Mouse (Mus musculus): ENCODE measurements around the gene Spsb1. TPM values are rescaled to one million over a fixed set of nuclear protein-coding genes. Genes with fewer than 3 reads are reported as not detected.

Gene Spsb1
- total RNA-seq, 2 experiments from 2014 or later = 30.3 to 33.3 TPM

- TF ChIP-seq CTCF (conservative IDR thresholded peaks at IDR 0.05) = no peak
- H3K4me3 ChIP-seq = no peak overlapping the region
Observed at GRCm38 (mm10) chr4:149916831-149917230, 38.0 kb downstream of the Spsb1 start.

GRCm38 (mm10) chr4:149913709-149914370 lies 41.0 kb downstream of the Spsb1 start:
- no peak for TF ChIP-seq CTCF (conservative IDR thresholded peaks at IDR 0.05)
- no peak overlapping the region for H3K4me3 ChIP-seq
- no peak for DNase-seq (ENCODE audit: low spot score in 2 of 2)
- H3K27ac ChIP-seq = no peak overlapping the region

More at GRCm38 (mm10) chr4:149916831-149917230, 38.0 kb downstream of the Spsb1 start:
- no peak for DNase-seq (ENCODE audit: low spot score in 2 of 2)
- peak overlapping the region; percentile 60; the same call in 1 of the 2 replicates for H3K27ac ChIP-seq

DNA sequence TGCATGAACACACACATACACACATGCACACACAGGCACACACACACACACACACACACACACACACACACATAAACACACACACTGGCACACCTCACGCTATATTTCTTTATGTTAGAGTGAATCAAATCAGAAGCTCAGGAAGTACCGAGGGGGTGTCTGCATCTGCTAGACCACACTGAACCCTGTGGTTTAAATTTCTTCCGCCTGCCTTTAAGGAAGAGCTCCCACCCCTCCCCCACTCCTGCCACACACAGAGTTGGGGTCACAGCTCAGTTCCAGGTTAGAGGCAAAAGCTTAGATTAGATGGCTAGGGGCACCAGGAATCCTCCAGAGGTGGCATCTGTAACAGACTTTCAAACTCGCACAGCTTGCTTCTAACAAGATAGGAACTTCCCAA lies 42.4 kb downstream of the Spsb1 start:
- no peak for DNase-seq (ENCODE audit: low spot score in 2 of 2)
- Histone ChIP-seq H3K4me3 (no peak overlapping the region), H3K27ac (no peak overlapping the region)
- no peak for TF ChIP-seq CTCF (conservative IDR thresholded peaks at IDR 0.05)

GRCm38 (mm10) chr4:149910558-149910957 lies 44.3 kb downstream of the Spsb1 start:
- Histone ChIP-seq H3K4me3 (no peak overlapping the region), H3K27ac (peak overlapping the region; percentile 25; the same call in 1 of the 2 replicates)
- DNase-seq (ENCODE audit: low spot score in 2 of 2) = no peak
- TF ChIP-seq CTCF (conservative IDR thresholded peaks at IDR 0.05) = no peak

DNA sequence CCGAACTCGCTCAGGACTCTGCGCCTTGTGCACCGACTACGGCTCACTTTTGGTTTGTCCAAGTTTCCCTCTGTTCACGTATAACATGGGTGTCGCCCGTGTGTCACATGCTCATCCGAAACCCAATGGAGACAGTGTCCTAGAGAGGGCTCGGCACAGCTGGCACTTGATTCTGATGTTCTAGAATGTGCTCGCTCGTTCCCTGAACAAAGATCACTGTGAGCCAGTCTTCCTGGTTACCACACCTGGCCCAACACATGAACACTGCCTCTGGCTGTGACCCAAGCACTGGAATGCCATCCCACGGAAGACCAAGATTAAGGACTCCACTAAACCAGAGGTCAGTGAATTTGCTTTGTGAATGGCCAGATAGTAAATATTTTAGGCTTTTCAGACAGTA lies 45.3 kb downstream of the Spsb1 start:
- Histone ChIP-seq H3K4me3 (no peak overlapping the region), H3K27ac (peak overlapping the region; percentile 25; the same call in 1 of the 2 replicates)
- TF ChIP-seq CTCF (conservative IDR thresholded peaks at IDR 0.05) = no peak
- DNase-seq (ENCODE audit: low spot score in 2 of 2) = no peak

- H3K27ac ChIP-seq = no peak overlapping the region
- H3K4me3 ChIP-seq = no peak overlapping the region
- no peak for TF ChIP-seq CTCF (conservative IDR thresholded peaks at IDR 0.05)
- no peak for DNase-seq (ENCODE audit: low spot score in 2 of 2)
Observed at GRCm38 (mm10) chr4:149908923-149909322, 45.9 kb downstream of the Spsb1 start.

DNA sequence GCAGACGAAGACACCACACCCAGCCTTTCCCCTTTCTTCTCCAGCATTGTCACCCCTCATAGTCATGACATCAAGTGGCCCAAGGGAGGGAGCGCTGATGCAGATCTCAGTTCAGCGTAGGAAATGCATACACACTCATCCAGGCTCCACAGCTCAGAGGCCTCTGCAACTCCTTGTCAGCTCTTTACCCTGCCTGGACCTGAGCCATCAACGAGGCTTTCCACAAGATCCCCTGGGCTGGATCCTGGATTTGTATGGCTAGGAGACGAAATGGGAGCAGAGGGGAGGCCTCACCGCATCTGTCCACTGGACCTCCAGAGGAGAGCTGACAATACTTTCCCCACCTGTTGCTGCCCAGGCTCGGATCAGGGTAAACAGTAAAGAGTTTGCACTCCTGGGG lies 47.2 kb downstream of the Spsb1 start:
- DNase-seq (ENCODE audit: low spot score in 2 of 2) = no peak
- Histone ChIP-seq H3K27ac (no peak overlapping the region), H3K4me3 (no peak overlapping the region)
- no peak for TF ChIP-seq CTCF (conservative IDR thresholded peaks at IDR 0.05)

- Histone ChIP-seq H3K27ac (no peak overlapping the region), H3K4me3 (no peak overlapping the region)
- no peak for DNase-seq (ENCODE audit: low spot score in 2 of 2)
- no peak for TF ChIP-seq CTCF (conservative IDR thresholded peaks at IDR 0.05)
Observed at GRCm38 (mm10) chr4:149906921-149907320, 47.9 kb downstream of the Spsb1 start.

DNA sequence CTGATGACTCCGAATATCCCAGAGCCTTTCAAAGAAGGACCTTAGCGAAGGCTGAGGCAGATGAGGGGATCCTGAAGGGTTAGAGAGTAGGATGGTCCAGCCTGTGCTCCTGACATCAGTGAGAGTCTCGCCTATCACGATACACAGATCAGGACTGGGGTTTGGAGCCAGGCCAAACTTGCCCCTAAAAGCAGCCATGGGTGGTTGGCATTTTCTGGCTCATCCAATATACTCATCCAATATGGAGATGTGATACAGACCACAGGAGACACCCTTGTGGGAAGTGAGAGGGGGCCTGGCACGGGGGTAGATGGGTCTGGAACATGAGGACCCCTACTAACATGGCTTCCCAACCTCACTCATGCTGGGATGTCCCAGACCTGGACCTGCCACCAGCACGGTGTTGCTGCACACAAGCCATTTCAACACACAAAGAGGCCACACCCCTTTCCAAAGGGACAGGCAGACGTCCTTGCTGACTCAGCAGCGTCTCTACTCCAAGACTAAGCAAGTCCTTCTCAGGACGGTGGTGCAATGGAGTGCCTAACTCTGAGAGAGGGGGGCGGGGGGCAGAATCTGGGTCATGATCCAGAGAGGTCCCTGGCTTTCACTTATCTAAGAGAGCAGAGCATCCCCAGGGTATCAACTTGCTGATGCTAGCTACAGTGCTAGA lies 49.4 kb downstream of the Spsb1 start:
- no peak for TF ChIP-seq CTCF (conservative IDR thresholded peaks at IDR 0.05)
- DNase-seq (ENCODE audit: low spot score in 2 of 2) = no peak
- H3K4me3 ChIP-seq = no peak overlapping the region

GRCm38 (mm10) chr4:149903026-149903425 lies 51.8 kb downstream of the Spsb1 start:
- H3K4me3 ChIP-seq = no peak overlapping the region
- no peak for DNase-seq (ENCODE audit: low spot score in 2 of 2)
- no peak for TF ChIP-seq CTCF (conservative IDR thresholded peaks at IDR 0.05)
- H3K27ac ChIP-seq = peak overlapping the region; percentile 70

More for the DNA sequence above, 49.4 kb downstream of the Spsb1 start:
- no peak overlapping the region for H3K27ac ChIP-seq

DNA sequence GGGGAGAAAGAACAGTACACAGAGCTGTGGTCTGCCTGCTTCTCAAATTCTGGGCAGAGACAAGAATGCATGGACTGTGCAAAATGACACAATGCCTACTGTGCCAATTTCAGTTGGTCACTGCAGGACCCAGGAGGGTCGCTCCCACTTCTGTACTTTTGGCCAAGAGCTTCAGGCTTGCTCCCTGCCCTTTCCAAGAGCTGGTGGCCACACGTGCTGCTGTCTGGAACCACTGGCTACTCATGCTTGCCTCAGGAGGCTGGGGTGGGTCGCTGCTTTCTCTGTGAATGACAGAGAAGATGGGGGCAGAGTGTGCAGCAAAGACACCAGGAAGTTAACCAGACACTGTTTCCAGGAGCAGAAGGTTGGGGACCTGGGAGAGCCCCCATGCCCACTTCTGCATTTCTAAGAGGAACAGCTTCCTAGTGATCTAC lies 53.5 kb downstream of the Spsb1 start:
- no peak overlapping the region for H3K4me3 ChIP-seq
- H3K27ac ChIP-seq = peak overlapping the region; percentile 70
- no peak for TF ChIP-seq CTCF (conservative IDR thresholded peaks at IDR 0.05)
- DNase-seq (ENCODE audit: low spot score in 2 of 2) = no peak

DNA sequence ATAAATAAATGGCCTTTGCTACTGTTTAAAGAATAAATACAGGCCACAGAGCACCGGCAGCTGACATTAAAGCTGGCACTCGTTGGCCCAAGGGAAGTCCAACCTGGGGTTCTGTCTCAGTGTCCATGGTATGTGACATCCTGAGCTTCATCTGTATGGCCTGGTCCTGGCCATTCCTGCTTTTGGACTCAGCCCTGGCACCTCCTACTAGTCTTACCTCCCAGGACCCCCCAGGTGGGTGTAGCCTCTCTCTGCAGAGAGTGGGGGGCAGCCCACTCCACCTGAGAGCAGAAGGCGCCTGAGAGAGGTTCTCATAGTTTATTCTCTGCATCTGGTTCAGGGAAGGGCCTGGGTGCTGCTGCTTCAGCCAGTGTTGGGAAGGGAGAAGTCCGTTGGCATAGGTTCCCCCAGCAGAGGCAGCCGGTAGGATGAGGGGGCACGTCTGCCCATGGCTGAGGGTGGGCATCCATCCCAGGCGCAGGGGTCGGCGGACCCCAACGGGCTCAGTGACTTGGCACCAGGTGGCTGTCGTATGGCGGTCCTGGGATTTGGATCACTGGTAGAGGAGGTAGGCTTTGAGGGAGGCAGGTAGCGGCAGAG lies 57.1 kb downstream of the Spsb1 start:
- H3K27ac ChIP-seq = no peak overlapping the region
- DNase-seq (ENCODE audit: low spot score in 2 of 2) = no peak
- H3K4me3 ChIP-seq = no peak overlapping the region
- TF ChIP-seq CTCF (conservative IDR thresholded peaks at IDR 0.05) = no peak

- H3K4me3 ChIP-seq = no peak overlapping the region
- no peak overlapping the region for H3K27ac ChIP-seq
- no peak for TF ChIP-seq CTCF (conservative IDR thresholded peaks at IDR 0.05)
- no peak for DNase-seq (ENCODE audit: low spot score in 2 of 2)
Observed at GRCm38 (mm10) chr4:149896024-149896538, 58.8 kb downstream of the Spsb1 start.
